Mouse (Mus musculus) heart, embryonic 11.5 days (tissue): ENCODE measurements around the gene Clstn1. TPM values are rescaled to one million over a fixed set of nuclear protein-coding genes. Genes with fewer than 3 reads are reported as not detected.
A peak's percentile ranks its signal among the peaks of the same experiment; 100 is the strongest.

Experiments
- ATAC-seq: fragments of 200-750 bp; cut with Nextera tagmentation; replicated peaks from 2 replicates; pipeline ENCODE4 v1.8.0; 2017; ENCODE audit warnings: moderate library complexity; ENCODE audit not compliant: insufficient number of reproducible peaks, low FRiP score, low TSS enrichment
- H3K27ac ChIP-seq: fragments of 300-500 bp; sonication (generic); 2 replicates; pipeline ENCODE4 v1.5.1; 2014; ENCODE audit warnings: mild to moderate bottlenecking, low read depth, low read length
- H3K27me3 ChIP-seq: fragments of 300-500 bp; sonication (generic); 2 replicates; pipeline ENCODE4 v1.6.1; 2014; ENCODE audit warnings: mild to moderate bottlenecking, low read length, mixed read lengths; ENCODE audit not compliant: control insufficient read depth, insufficient read depth
- H3K36me3 ChIP-seq: fragments of 300-500 bp; sonication (generic); 2 replicates; pipeline ENCODE4 v1.6.1; 2014; ENCODE audit warnings: mild to moderate bottlenecking, low read length, moderate library complexity, mixed read lengths; ENCODE audit not compliant: control insufficient read depth, insufficient read depth
- H3K4me1 ChIP-seq: fragments of 300-500 bp; sonication (generic); 2 replicates; pipeline ENCODE4 v1.6.1; 2014; ENCODE audit warnings: low read length; ENCODE audit not compliant: control insufficient read depth, insufficient read depth
- H3K4me2 ChIP-seq: fragments of 300-500 bp; sonication (generic); 2 replicates; pipeline ENCODE4 v1.6.1; 2014; ENCODE audit warnings: mild to moderate bottlenecking, moderate library complexity
- H3K4me3 ChIP-seq: fragments of 300-500 bp; sonication (generic); 2 replicates; pipeline ENCODE4 v1.5.1; 2014; ENCODE audit warnings: low read depth, low read length
- H3K9ac ChIP-seq: fragments of 300-500 bp; sonication (generic); 2 replicates; pipeline ENCODE4 v1.6.1; 2014; ENCODE audit warnings: mild to moderate bottlenecking, low read depth, low read length, moderate library complexity
- H3K9me3 ChIP-seq: fragments of 300-500 bp; sonication (generic); replicated peaks from 2 replicates; pipeline ENCODE4 v1.6.1; 2016; ENCODE audit warnings: low read length; ENCODE audit not compliant: control insufficient read depth
- WGBS: fragments of 180-500 bp; shearing (Covaris S2); extraction: QIAGEN DNeasy Blood & Tissue Kit; methylation state at CpG from one replicate; pipeline ENCODE4 v1.1.7; 2014; ENCODE audit not compliant: insufficient replicate concordance; 5-methylcytosine and 5-hydroxymethylcytosine counted together
- polyA plus RNA-seq: library from polyadenylated mRNA; unstranded; fragments of >200 nt; fragmentation: Nextera tagmentation; extraction: Ambion mirVana; gene quantifications from 2 replicates; pipeline ENCODE4 v1.2.1, GENCODE M21; 2014

Gene Clstn1
- polyA plus RNA-seq, 1 experiment from 2014 or later, result 12.3 TPM

GRCm38 (mm10) chr4:149549221-149549925 lies 36.9 kb upstream of the Clstn1 start:
- Histone ChIP-seq H3K4me1 (no peaks in the 10 kb centered on the region), H3K9me3 (no peaks in the 10 kb centered on the region), H3K27ac (no peak overlapping the region), H3K36me3 (peaks cover 8% of the 10 kb centered on the region; the same call in 1 of the 2 replicates), H3K27me3 (no peaks in the 10 kb centered on the region), H3K4me3 (no peak overlapping the region), H3K4me2 (no peak overlapping the region), H3K9ac (no peak overlapping the region)
- peak; percentile 61; the same call in 1 of the 2 replicates for ATAC-seq
- 58% methylated on average over 9 of the region's 9 CpGs for whole genome bisulfite sequencing

GRCm38 (mm10) chr4:149550866-149551265 lies 35.4 kb upstream of the Clstn1 start:
- Histone ChIP-seq H3K4me3 (no peak overlapping the region), H3K4me1 (no peaks in the 10 kb centered on the region), H3K36me3 (peaks cover 8% of the 10 kb centered on the region; the same call in 1 of the 2 replicates), H3K9me3 (no peaks in the 10 kb centered on the region), H3K4me2 (no peak overlapping the region), H3K27ac (no peak overlapping the region), H3K27me3 (no peaks in the 10 kb centered on the region), H3K9ac (no peak overlapping the region)
- WGBS, result 78% methylated on average over 5 of the region's 5 CpGs
- ATAC-seq, result no peak

GRCm38 (mm10) chr4:149551696-149552095 lies 34.6 kb upstream of the Clstn1 start:
- H3K9me3 ChIP-seq, result no peaks in the 10 kb centered on the region
- H3K36me3 ChIP-seq, result 0 out of 2 replicates have a peak, but pooled peaks cover 2% of the 10 kb centered on the region
- H3K27ac ChIP-seq, result no peak overlapping the region
- no peak overlapping the region for H3K4me2 ChIP-seq
- no peaks in the 10 kb centered on the region for H3K4me1 ChIP-seq
- 78% methylated on average over 5 of the region's 5 CpGs for WGBS
- H3K9ac ChIP-seq, result no peak overlapping the region
- no peak overlapping the region for H3K4me3 ChIP-seq
- H3K27me3 ChIP-seq, result no peaks in the 10 kb centered on the region
- ATAC-seq, result no peak

- Histone ChIP-seq H3K4me2 (no peak overlapping the region), H3K4me3 (no peak overlapping the region), H3K9me3 (no peaks in the 10 kb centered on the region), H3K9ac (no peak overlapping the region), H3K27ac (no peak overlapping the region), H3K36me3 (no peaks in the 10 kb centered on the region), H3K4me1 (peaks cover 9% of the 10 kb centered on the region; the same call in 1 of the 2 replicates), H3K27me3 (no peaks in the 10 kb centered on the region)
- no peak for ATAC-seq
- 71% methylated on average over 7 of the region's 7 CpGs for WGBS
Measured at GRCm38 (mm10) chr4:149553834-149554233, 32.4 kb upstream of the Clstn1 start.

GRCm38 (mm10) chr4:149556111-149556510 lies 30.2 kb upstream of the Clstn1 start:
- 77% methylated on average over 4 of the region's 4 CpGs for WGBS
- Histone ChIP-seq H3K27me3 (no peaks in the 10 kb centered on the region), H3K27ac (no peak overlapping the region), H3K9ac (no peak overlapping the region), H3K4me3 (no peak overlapping the region), H3K9me3 (no peaks in the 10 kb centered on the region), H3K4me2 (no peak overlapping the region), H3K36me3 (no peaks in the 10 kb centered on the region), H3K4me1 (peaks cover 10% of the 10 kb centered on the region; the same call in 1 of the 2 replicates)
- ATAC-seq, result no peak

GRCm38 (mm10) chr4:149557905-149558304 lies 28.4 kb upstream of the Clstn1 start:
- Histone ChIP-seq H3K9ac (no peak overlapping the region), H3K27me3 (no peaks in the 10 kb centered on the region), H3K4me2 (no peak overlapping the region), H3K4me3 (no peak overlapping the region), H3K9me3 (no peaks in the 10 kb centered on the region), H3K4me1 (peaks cover 26% of the 10 kb centered on the region), H3K27ac (no peak overlapping the region), H3K36me3 (no peaks in the 10 kb centered on the region)
- WGBS, result 81% methylated on average over 5 of the region's 5 CpGs
- no peak for ATAC-seq

- no peaks in the 10 kb centered on the region for H3K36me3 ChIP-seq
- H3K4me2 ChIP-seq, result no peak overlapping the region
- no peak overlapping the region for H3K27ac ChIP-seq
Measured at GRCm38 (mm10) chr4:149558389-149558788, 27.9 kb upstream of the Clstn1 start.

GRCm38 (mm10) chr4:149561392-149561791 lies 24.9 kb upstream of the Clstn1 start:
- H3K36me3 ChIP-seq, result no peaks in the 10 kb centered on the region
- no peaks in the 10 kb centered on the region for H3K9me3 ChIP-seq
- ATAC-seq, result no peak
- WGBS, result 87% methylated on average over 4 of the region's 4 CpGs
- no peak overlapping the region for H3K4me3 ChIP-seq
- H3K4me1 ChIP-seq, result peaks cover 53% of the 10 kb centered on the region
- H3K4me2 ChIP-seq, result no peak overlapping the region
- H3K27me3 ChIP-seq, result no peaks in the 10 kb centered on the region
- no peak overlapping the region for H3K9ac ChIP-seq
- H3K27ac ChIP-seq, result no peak overlapping the region

More at GRCm38 (mm10) chr4:149558389-149558788, 27.9 kb upstream of the Clstn1 start:
- Histone ChIP-seq H3K4me3 (no peak overlapping the region), H3K27me3 (no peaks in the 10 kb centered on the region), H3K9ac (no peak overlapping the region), H3K9me3 (no peaks in the 10 kb centered on the region), H3K4me1 (peaks cover 31% of the 10 kb centered on the region)
- no peak for ATAC-seq
- 68% methylated on average over 3 of the region's 3 CpGs for WGBS
